Comparison of ENCODE assay signal across 20 mouse cellular contexts in the genomic region with DNA sequence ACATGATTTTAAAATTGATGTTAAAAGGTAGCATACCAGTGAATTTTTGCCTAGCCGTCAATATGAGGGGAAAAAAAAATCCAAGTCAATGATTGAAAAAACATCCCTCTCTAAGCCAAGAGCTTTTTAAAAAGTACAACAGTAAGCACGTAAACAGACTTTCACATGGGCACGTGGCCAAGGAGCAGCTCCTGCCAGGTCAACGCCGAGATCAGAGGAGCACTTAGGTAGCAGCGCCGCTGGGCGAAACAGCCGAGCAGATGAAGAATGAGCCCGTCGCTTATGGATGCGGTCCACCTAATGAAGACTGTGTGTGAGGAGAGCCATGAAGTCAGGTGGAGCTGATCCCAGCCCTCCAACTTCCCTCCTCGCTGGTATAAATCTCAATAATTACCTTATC.
DNase-seq lines count a peak whose midpoint lies in the region; ATAC-seq lines count a peak whose summit lies in the region.
"Had no signal": no experiment of that assay in that cellular context is flagged by ENCODE, and none has a peak within 500 bp of the region (broad histone marks: within the 10 kb centered on the region; RNA-seq: fewer than 3 reads in every experiment).

No protein-coding gene starts in this region.

- H3K36me3 ChIP-seq in kidney, embryonic 15.5 days: no peaks in the 10 kb centered on the region
- H3K36me3 ChIP-seq: forebrain, embryonic 10.5 days; heart, embryonic 12.5 days; intestine, embryonic 15.5 days; midbrain, embryonic 13.5 days; neural tube, embryonic 12.5 days had no signal

- no peak overlapping the region for H3K9ac ChIP-seq in kidney, embryonic 15.5 days
- H3K9ac ChIP-seq: heart, embryonic 12.5 days; hindbrain, embryonic 14.5 days; intestine, embryonic 15.5 days; midbrain, embryonic 13.5 days; neural tube, embryonic 12.5 days had no signal

- H3K4me2 ChIP-seq in kidney, embryonic 15.5 days: no peak overlapping the region
- H3K4me2 ChIP-seq: heart, embryonic 12.5 days; hindbrain, embryonic 14.5 days; intestine, embryonic 15.5 days; midbrain, embryonic 13.5 days; neural tube, embryonic 12.5 days had no signal

- WGBS in kidney, embryonic 15.5 days: 67% methylated on average over 13 of the region's 13 CpGs

- no peak overlapping the region for H3K27ac ChIP-seq in kidney, embryonic 15.5 days
- H3K27ac ChIP-seq: forebrain, embryonic 10.5 days; hindbrain, embryonic 14.5 days; intestine, embryonic 15.5 days; midbrain, embryonic 13.5 days; neural tube, embryonic 12.5 days had no signal

- H3K4me3 ChIP-seq in kidney, embryonic 15.5 days (replicated peaks): no peak overlapping the region
- H3K4me3 ChIP-seq: forebrain, embryonic 10.5 days; heart, embryonic 12.5 days; intestine, embryonic 15.5 days; midbrain, embryonic 13.5 days; neural tube, embryonic 12.5 days had no signal

- intact Hi-C loops in gastrocnemius, postnatal 14 days (cut with DNase I; ENCODE audit: low total_unique reads): no loop called here

- no peak for ATAC-seq in kidney, embryonic 15.5 days (replicated peaks; ENCODE audit: low FRiP score)
- ATAC-seq in frontal cortex, adult (ENCODE audit: low TSS enrichment): no peak
- ATAC-seq: intestine, embryonic 15.5 days; midbrain, embryonic 13.5 days had no signal

- DNase-seq in gastrocnemius, postnatal 10 days: peak; percentile 9
- DNase-seq in gastrocnemius, postnatal 14 days: no peak
- peak; percentile 77 for DNase-seq in kidney, adult 18-20 months
- DNase-seq in kidney, adult 9 months: peak; percentile 91
- DNase-seq in kidney, postnatal 36 days: peak; percentile 90
- DNase-seq: cerebellum, adult 9-11 months; left cerebral cortex, postnatal 4 days; liver; lung, adult 18-20 months; lung, postnatal 14 days; right cerebral cortex, adult 18-20 months; thymus, postnatal 36 days had no signal

- H3K27me3 ChIP-seq in kidney, embryonic 15.5 days: no peaks in the 10 kb centered on the region
- H3K27me3 ChIP-seq: heart, embryonic 12.5 days; intestine, embryonic 15.5 days; midbrain, embryonic 13.5 days; neural tube, embryonic 12.5 days had no signal

- no peaks in the 10 kb centered on the region for H3K9me3 ChIP-seq in kidney, embryonic 15.5 days (replicated peaks)
- H3K9me3 ChIP-seq: forebrain, embryonic 10.5 days; heart, embryonic 12.5 days; intestine, embryonic 15.5 days; midbrain, embryonic 13.5 days; neural tube, embryonic 12.5 days had no signal

- H3K4me1 ChIP-seq in kidney, embryonic 15.5 days: no peaks in the 10 kb centered on the region
- H3K4me1 ChIP-seq: forebrain, embryonic 10.5 days; heart, embryonic 12.5 days; intestine, embryonic 15.5 days; midbrain, embryonic 13.5 days; neural tube, embryonic 12.5 days had no signal
